In genomic region chr13:5549747-5550146, GRCm38 (mm10) we compare ENCODE assay signal across 23 mouse cellular contexts.
DNase-seq lines count a peak whose midpoint lies in the region; ATAC-seq and TF ChIP-seq lines count a peak whose summit lies in the region.
"Had no signal": no experiment of that assay in that cellular context is flagged by ENCODE, and none has a peak within 500 bp of the region (broad histone marks: within the 10 kb centered on the region; RNA-seq: fewer than 3 reads in every experiment).

No protein-coding gene starts in this region.

- no peaks in the 10 kb centered on the region for H3K4me1 ChIP-seq in forebrain, embryonic 14.5 days (ENCODE audit: control insufficient read depth, insufficient read depth, low read length)
- no peaks in the 10 kb centered on the region for H3K4me1 ChIP-seq in forebrain, embryonic 11.5 days (replicated peaks; ENCODE audit: control insufficient read depth, insufficient read depth, low read length)
- no peaks in the 10 kb centered on the region for H3K4me1 ChIP-seq in midbrain, embryonic 14.5 days (ENCODE audit: control insufficient read depth, insufficient read depth, low read length)
- H3K4me1 ChIP-seq in midbrain, postnatal 0 days (ENCODE audit: insufficient read depth, low read length): no peaks in the 10 kb centered on the region
- no peaks in the 10 kb centered on the region for H3K4me1 ChIP-seq in intestine, postnatal 0 days (replicated peaks; ENCODE audit: control insufficient read depth, insufficient read depth, low read length)
- no peaks in the 10 kb centered on the region for H3K4me1 ChIP-seq in stomach, postnatal 0 days (replicated peaks; ENCODE audit: control insufficient read depth, insufficient read depth)
- H3K4me1 ChIP-seq: forebrain, embryonic 10.5 days; hindbrain, embryonic 12.5 days; midbrain, embryonic 13.5 days had no signal

- no peak for DNase-seq in forebrain, embryonic 14.5 days (ENCODE audit: low spot score)
- DNase-seq in forebrain, embryonic 11.5 days (ENCODE audit: low spot score): no peak
- no peak for DNase-seq in midbrain, embryonic 14.5 days
- DNase-seq in midbrain, postnatal 0 days (ENCODE audit: low spot score): no peak
- no peak for DNase-seq in stomach, postnatal 0 days (ENCODE audit: low spot score)
- no peak for DNase-seq in right cerebral cortex, adult 18-20 months
- no peak for DNase-seq in liver
- DNase-seq: adrenal gland, adult 8-10 months; cerebellum, adult 2 months; cerebellum, postnatal 25 days; gastrocnemius, postnatal 14 days; heart, postnatal 14 days; lung, postnatal 4 days; thymus, adult 18-20 months; thymus, postnatal 25 days had no signal

- no peak overlapping the region for H3K4me3 ChIP-seq in forebrain, embryonic 14.5 days (ENCODE audit: low read depth, low read length)
- H3K4me3 ChIP-seq in forebrain, embryonic 11.5 days (ENCODE audit: low read depth, low read length): no peak overlapping the region
- H3K4me3 ChIP-seq in midbrain, embryonic 14.5 days (replicated peaks; ENCODE audit: low read depth, low read length): no peak overlapping the region
- no peak overlapping the region for H3K4me3 ChIP-seq in midbrain, postnatal 0 days (ENCODE audit: low read depth, low read length)
- H3K4me3 ChIP-seq in intestine, postnatal 0 days (ENCODE audit: low read depth, low read length): no peak overlapping the region
- H3K4me3 ChIP-seq in stomach, postnatal 0 days (ENCODE audit: low read depth, low read length): no peak overlapping the region
- H3K4me3 ChIP-seq: forebrain, embryonic 10.5 days; hindbrain, embryonic 12.5 days; limb, embryonic 12.5 days; megakaryocyte, embryonic 14.5 days; midbrain, embryonic 13.5 days had no signal

- ATAC-seq in forebrain, embryonic 14.5 days: 0 out of 2 replicates have a peak, but pooled peaks have one; percentile 12
- no peak for ATAC-seq in forebrain, embryonic 11.5 days (replicated peaks; ENCODE audit: low FRiP score)
- peak; percentile 43; the same call in 1 of the 2 replicates for ATAC-seq in midbrain, embryonic 14.5 days (ENCODE audit: low FRiP score, low TSS enrichment)
- no peak for ATAC-seq in midbrain, postnatal 0 days (ENCODE audit: low FRiP score)
- ATAC-seq in intestine, postnatal 0 days: peak; percentile 58
- peak; percentile 79 for ATAC-seq in stomach, postnatal 0 days (ENCODE audit: low FRiP score, low TSS enrichment)
- ATAC-seq: activated CD4-positive, CD25-positive, alpha-beta regulatory T cell, adult 4 months; midbrain, embryonic 13.5 days had no signal

- no peak overlapping the region for H3K27ac ChIP-seq in forebrain, embryonic 14.5 days (ENCODE audit: low read depth, low read length)
- H3K27ac ChIP-seq in forebrain, embryonic 11.5 days (ENCODE audit: low read depth, low read length): no peak overlapping the region
- no peak overlapping the region for H3K27ac ChIP-seq in midbrain, embryonic 14.5 days (replicated peaks; ENCODE audit: low read depth, low read length)
- no peak overlapping the region for H3K27ac ChIP-seq in midbrain, postnatal 0 days (ENCODE audit: low read depth, low read length)
- peak overlapping the region; percentile 41; the same call in 1 of the 2 replicates for H3K27ac ChIP-seq in intestine, postnatal 0 days (ENCODE audit: low read depth, low read length)
- H3K27ac ChIP-seq in stomach, postnatal 0 days (replicated peaks): peak overlapping the region; percentile 72
- H3K27ac ChIP-seq: forebrain, embryonic 10.5 days; hindbrain, embryonic 12.5 days; limb, embryonic 12.5 days; midbrain, embryonic 13.5 days had no signal

- TF ChIP-seq EP300 in stomach, postnatal 0 days (optimal IDR thresholded peaks at IDR 0.05): no peak

- no peaks in the 10 kb centered on the region for H3K9me3 ChIP-seq in forebrain, embryonic 14.5 days (replicated peaks; ENCODE audit: control insufficient read depth, low read length)
- H3K9me3 ChIP-seq in forebrain, embryonic 11.5 days (ENCODE audit: control insufficient read depth, low read length): no peaks in the 10 kb centered on the region
- no peaks in the 10 kb centered on the region for H3K9me3 ChIP-seq in midbrain, embryonic 14.5 days (ENCODE audit: control insufficient read depth, low read length)
- no peaks in the 10 kb centered on the region for H3K9me3 ChIP-seq in midbrain, postnatal 0 days (ENCODE audit: low read length)
- H3K9me3 ChIP-seq in intestine, postnatal 0 days (ENCODE audit: control insufficient read depth): no peaks in the 10 kb centered on the region
- no peaks in the 10 kb centered on the region for H3K9me3 ChIP-seq in stomach, postnatal 0 days (ENCODE audit: control insufficient read depth, low read length)
- H3K9me3 ChIP-seq: forebrain, embryonic 10.5 days; hindbrain, embryonic 12.5 days; limb, embryonic 12.5 days; midbrain, embryonic 13.5 days had no signal

- no peaks in the 10 kb centered on the region for H3K36me3 ChIP-seq in forebrain, embryonic 14.5 days (ENCODE audit: control insufficient read depth, insufficient read depth, low read length)
- H3K36me3 ChIP-seq in forebrain, embryonic 11.5 days (ENCODE audit: control insufficient read depth, insufficient read depth, low read length): no peaks in the 10 kb centered on the region
- no peaks in the 10 kb centered on the region for H3K36me3 ChIP-seq in midbrain, embryonic 14.5 days (ENCODE audit: control insufficient read depth, insufficient read depth, low read length)
- no peaks in the 10 kb centered on the region for H3K36me3 ChIP-seq in midbrain, postnatal 0 days (ENCODE audit: insufficient read depth, low read length)
- H3K36me3 ChIP-seq in intestine, postnatal 0 days (ENCODE audit: control insufficient read depth, insufficient read depth): no peaks in the 10 kb centered on the region
- no peaks in the 10 kb centered on the region for H3K36me3 ChIP-seq in stomach, postnatal 0 days (ENCODE audit: control insufficient read depth, insufficient read depth, low read length)
- H3K36me3 ChIP-seq: forebrain, embryonic 10.5 days; hindbrain, embryonic 12.5 days; limb, embryonic 12.5 days; midbrain, embryonic 13.5 days had no signal

- no peak for TF ChIP-seq CTCF in midbrain, postnatal 0 days (IDR thresholded peaks at IDR 0.05)
- no peak for TF ChIP-seq CTCF in intestine, postnatal 0 days (IDR thresholded peaks at IDR 0.05; ENCODE audit: low read depth)
- TF ChIP-seq CTCF in stomach, postnatal 0 days (IDR thresholded peaks at IDR 0.05; ENCODE audit: low read depth): no peak

- WGBS in forebrain, embryonic 14.5 days: 95% methylated on average over 7 of the region's 7 CpGs
- WGBS in forebrain, embryonic 11.5 days: 94% methylated on average over 7 of the region's 7 CpGs
- WGBS in midbrain, embryonic 14.5 days: 94% methylated on average over 7 of the region's 7 CpGs
- WGBS in midbrain, postnatal 0 days: 96% methylated on average over 7 of the region's 7 CpGs
- 88% methylated on average over 7 of the region's 7 CpGs for WGBS in intestine, postnatal 0 days
- 91% methylated on average over 7 of the region's 7 CpGs for WGBS in stomach, postnatal 0 days

- no peak overlapping the region for H3K9ac ChIP-seq in forebrain, embryonic 14.5 days (ENCODE audit: low read length)
- H3K9ac ChIP-seq in forebrain, embryonic 11.5 days (ENCODE audit: low read length): no peak overlapping the region
- no peak overlapping the region for H3K9ac ChIP-seq in midbrain, embryonic 14.5 days (replicated peaks; ENCODE audit: low read length)
- no peak overlapping the region for H3K9ac ChIP-seq in midbrain, postnatal 0 days (replicated peaks; ENCODE audit: low read length, poor library complexity, severe bottlenecking)
- no peak overlapping the region for H3K9ac ChIP-seq in intestine, postnatal 0 days (ENCODE audit: low read depth, low read length)
- H3K9ac ChIP-seq in stomach, postnatal 0 days (ENCODE audit: low read length): no peak overlapping the region
- H3K9ac ChIP-seq: hindbrain, embryonic 12.5 days; limb, embryonic 12.5 days; midbrain, embryonic 13.5 days had no signal

- H3K4me2 ChIP-seq in forebrain, embryonic 14.5 days (ENCODE audit: low read length): no peak overlapping the region
- no peak overlapping the region for H3K4me2 ChIP-seq in forebrain, embryonic 11.5 days (ENCODE audit: low read depth, low read length, severe bottlenecking)
- no peak overlapping the region for H3K4me2 ChIP-seq in midbrain, embryonic 14.5 days (ENCODE audit: low read length)
- no peak overlapping the region for H3K4me2 ChIP-seq in midbrain, postnatal 0 days (ENCODE audit: low read depth, low read length, poor library complexity, severe bottlenecking)
- H3K4me2 ChIP-seq in intestine, postnatal 0 days (replicated peaks; ENCODE audit: low read depth): peak overlapping the region; percentile 21; the same call in 1 of the 2 replicates
- H3K4me2 ChIP-seq in stomach, postnatal 0 days (replicated peaks; ENCODE audit: low read depth): no peak overlapping the region
- H3K4me2 ChIP-seq: hindbrain, embryonic 12.5 days; limb, embryonic 12.5 days; liver, embryonic 11.5 days; midbrain, embryonic 13.5 days had no signal

- H3K27me3 ChIP-seq in forebrain, embryonic 14.5 days (replicated peaks; ENCODE audit: control insufficient read depth, insufficient read depth, low read length): no peaks in the 10 kb centered on the region
- no peaks in the 10 kb centered on the region for H3K27me3 ChIP-seq in forebrain, embryonic 11.5 days (ENCODE audit: control insufficient read depth, insufficient read depth, low read length)
- H3K27me3 ChIP-seq in midbrain, embryonic 14.5 days (ENCODE audit: control insufficient read depth, insufficient read depth, low read length): no peaks in the 10 kb centered on the region
- no peaks in the 10 kb centered on the region for H3K27me3 ChIP-seq in midbrain, postnatal 0 days (ENCODE audit: insufficient read depth, low read length)
- no peaks in the 10 kb centered on the region for H3K27me3 ChIP-seq in intestine, postnatal 0 days (replicated peaks; ENCODE audit: control insufficient read depth, insufficient read depth, low read length)
- H3K27me3 ChIP-seq in stomach, postnatal 0 days (ENCODE audit: control insufficient read depth, insufficient read depth, low read length): no peaks in the 10 kb centered on the region
- H3K27me3 ChIP-seq: hindbrain, embryonic 12.5 days; limb, embryonic 12.5 days; megakaryocyte, embryonic 14.5 days; midbrain, embryonic 13.5 days had no signal

Comparison
In these comparisons a context has a peak if more than half of its experiments do, and no peak if none do; other contexts are left out.
1. ATAC-seq: peak in forebrain, embryonic 14.5 days (single experiment), midbrain, embryonic 14.5 days (single experiment), intestine, postnatal 0 days (single experiment) and stomach, postnatal 0 days (single experiment); none in forebrain, embryonic 11.5 days (single experiment) and midbrain, postnatal 0 days (single experiment).
2. H3K27ac ChIP-seq: peak in intestine, postnatal 0 days (single experiment) and stomach, postnatal 0 days (single experiment); none in forebrain, embryonic 14.5 days (single experiment), forebrain, embryonic 11.5 days (single experiment), midbrain, embryonic 14.5 days (single experiment) and midbrain, postnatal 0 days (single experiment).